Mouse (Mus musculus) CH12.LX (cell line): ENCODE results near the gene Cnp. TPM values are rescaled to one million over a fixed set of nuclear protein-coding genes. Genes with fewer than 3 reads are reported as not detected.

Source experiments
- DNase-seq: peaks from one replicate; pipeline ENCODE4 v3.0.0-alpha.2; 2013; ENCODE audit errors: extremely low read depth
- H3K27ac ChIP-seq: 2 replicates; pipeline ENCODE4 v1.5.1; 2012; ENCODE audit warnings: low read depth, mild to moderate bottlenecking, control low read depth, moderate library complexity; ENCODE audit not compliant: insufficient read depth
- H3K27me3 ChIP-seq: replicated peaks from 2 replicates; pipeline ENCODE3; 2012; ENCODE audit warnings: inconsistent platforms
- H3K36me3 ChIP-seq, 2 experiments: replicated peaks in 1 of 2; 2 replicates each; pipeline versions ENCODE3 to v1.6.1; 2012; ENCODE audit warnings: inconsistent platforms in 1 of 2, low read length in 1 of 2, mild to moderate bottlenecking in 1 of 2, mixed read lengths in 1 of 2, moderate library complexity in 1 of 2; ENCODE audit not compliant: control insufficient read depth in 1 of 2, insufficient read depth in 1 of 2
- H3K4me1 ChIP-seq, 2 experiments: 2 replicates each; pipeline ENCODE4 v1.6.1; 2012; ENCODE audit warnings: inconsistent platforms in 1 of 2, moderate library complexity in 1 of 2; ENCODE audit not compliant: insufficient read depth in 2 of 2, control insufficient read depth in 1 of 2
- H3K4me2 ChIP-seq: 2 replicates; pipeline ENCODE4 v1.6.1; 2012; ENCODE audit warnings: low read depth, mild to moderate bottlenecking, control low read depth; ENCODE audit not compliant: poor library complexity, insufficient read depth, severe bottlenecking
- H3K4me3 ChIP-seq, 3 experiments: fragments of 150-350 bp in 1 of 3; sonication (generic) in 1 of 3; replicated peaks in 1 of 3; 2 replicates each; pipeline versions ENCODE3 to v1.5.1; 2011 to 2012; ENCODE audit warnings: low read depth in 2 of 3, low read length in 2 of 3, mild to moderate bottlenecking in 2 of 3, moderate library complexity in 2 of 3, control low read depth in 1 of 3, improper control_type of control experiment in 1 of 3, inconsistent platforms in 1 of 3, mixed read lengths in 1 of 3; ENCODE audit not compliant: poor library complexity in 1 of 3
- H3K79me2 ChIP-seq: replicated peaks from 2 replicates; pipeline ENCODE4 v1.6.1; 2012; ENCODE audit warnings: mild to moderate bottlenecking, moderate library complexity; ENCODE audit not compliant: control insufficient read depth, poor library complexity, insufficient read depth, severe bottlenecking; ENCODE audit errors: extremely low read depth
- H3K9ac ChIP-seq: 2 replicates; pipeline ENCODE4 v1.6.1; 2012; ENCODE audit warnings: low read depth, mild to moderate bottlenecking, control low read depth, moderate library complexity; ENCODE audit not compliant: insufficient read depth
- H3K9me3 ChIP-seq: replicated peaks from 2 replicates; pipeline ENCODE3; 2012; ENCODE audit warnings: low read length, inconsistent platforms, mixed read lengths
- BHLHE40 ChIP-seq: IDR thresholded peaks from 2 replicates; pipeline ENCODE4 v1.6.1; 2011; ENCODE audit warnings: mild to moderate bottlenecking, low read depth, low read length, improper control_type of control experiment
- ELF1 ChIP-seq: IDR thresholded peaks from 2 replicates; pipeline ENCODE4 v1.6.1; 2014; ENCODE audit warnings: low read depth, mild to moderate bottlenecking, inconsistent platforms, low read length, improper control_type of control experiment
- EP300 ChIP-seq: IDR thresholded peaks from 2 replicates; pipeline ENCODE4 v1.6.1; 2011; ENCODE audit warnings: low read length, improper control_type of control experiment
- ETS1 ChIP-seq: conservative IDR thresholded peaks from 2 replicates; pipeline ENCODE4 v1.6.1; 2012; ENCODE audit warnings: low read depth, mild to moderate bottlenecking, inconsistent platforms, low read length, improper control_type of control experiment, moderate library complexity
- GABPA ChIP-seq: IDR thresholded peaks from 2 replicates; pipeline ENCODE4 v1.6.1; 2012; ENCODE audit warnings: low read depth, low read length, improper control_type of control experiment, inconsistent platforms; ENCODE audit not compliant: insufficient replicate concordance
- HCFC1 ChIP-seq: IDR thresholded peaks from 2 replicates; pipeline ENCODE4 v1.6.1; 2012; ENCODE audit warnings: low read depth, mild to moderate bottlenecking, inconsistent platforms, low read length, improper control_type of control experiment
- IRF4 ChIP-seq: IDR thresholded peaks from 2 replicates; pipeline ENCODE4 v1.6.1; 2014; ENCODE audit warnings: low read depth, mild to moderate bottlenecking, inconsistent platforms, low read length, improper control_type of control experiment
- JUN ChIP-seq: IDR thresholded peaks from 2 replicates; pipeline ENCODE4 v1.6.1; 2011; ENCODE audit warnings: low read depth, mild to moderate bottlenecking, low read length, improper control_type of control experiment, moderate library complexity; ENCODE audit not compliant: insufficient read depth
- JUND ChIP-seq: conservative IDR thresholded peaks from 2 replicates; pipeline ENCODE4 v1.6.1; 2011; ENCODE audit warnings: low read depth, low read length, improper control_type of control experiment
- KAT2A ChIP-seq: IDR thresholded peaks from 2 replicates; pipeline ENCODE4 v1.6.1; 2012; ENCODE audit warnings: low read length, improper control_type of control experiment, inconsistent platforms; ENCODE audit not compliant: insufficient replicate concordance
- MAFK ChIP-seq: IDR thresholded peaks from 2 replicates; pipeline ENCODE4 v1.6.1; 2011; ENCODE audit warnings: low read length, improper control_type of control experiment; ENCODE audit not compliant: insufficient replicate concordance
- MAX ChIP-seq: IDR thresholded peaks from 2 replicates; pipeline ENCODE4 v1.6.1; 2011; ENCODE audit warnings: low read length, improper control_type of control experiment
- MAZ ChIP-seq: IDR thresholded peaks from 2 replicates; pipeline ENCODE4 v1.6.1; 2012; ENCODE audit warnings: low read depth, mild to moderate bottlenecking, inconsistent platforms, low read length, improper control_type of control experiment, moderate library complexity
- MEF2A ChIP-seq: IDR thresholded peaks from 2 replicates; pipeline ENCODE4 v1.6.1; 2014; ENCODE audit warnings: low read depth, mild to moderate bottlenecking, inconsistent platforms, low read length, improper control_type of control experiment, borderline replicate concordance
- NELFE ChIP-seq: IDR thresholded peaks from 2 replicates; pipeline ENCODE4 v1.6.1; 2011; ENCODE audit warnings: low read depth, low read length, improper control_type of control experiment
- NRF1 ChIP-seq: IDR thresholded peaks from 2 replicates; pipeline ENCODE4 v1.6.1; 2014; ENCODE audit warnings: low read depth, mild to moderate bottlenecking, inconsistent platforms, low read length, improper control_type of control experiment, moderate library complexity
- POLR2A ChIP-seq: IDR thresholded peaks from 2 replicates; pipeline ENCODE4 v1.6.1; 2011; ENCODE audit warnings: low read depth, mild to moderate bottlenecking, improper control_type of control experiment, low read length
- POLR2AphosphoS2 ChIP-seq: IDR thresholded peaks from 2 replicates; pipeline ENCODE4 v1.6.1; 2011; ENCODE audit warnings: low read depth, low read length, improper control_type of control experiment
- RCOR1 ChIP-seq: conservative IDR thresholded peaks from 2 replicates; pipeline ENCODE4 v1.6.1; 2012; ENCODE audit warnings: low read depth, mild to moderate bottlenecking, inconsistent platforms, low read length, improper control_type of control experiment
- SIN3A ChIP-seq: IDR thresholded peaks from 2 replicates; pipeline ENCODE4 v1.6.1; 2012; ENCODE audit warnings: low read length, improper control_type of control experiment, inconsistent platforms
- SMC3 ChIP-seq: IDR thresholded peaks from 2 replicates; pipeline ENCODE4 v1.6.1; 2011; ENCODE audit warnings: low read depth, low read length, improper control_type of control experiment
- TBP ChIP-seq: conservative IDR thresholded peaks from 2 replicates; pipeline ENCODE4 v1.6.1; 2011; ENCODE audit warnings: low read depth, low read length, improper control_type of control experiment
- UBTF ChIP-seq: IDR thresholded peaks from 2 replicates; pipeline ENCODE4 v1.6.1; 2012; ENCODE audit warnings: low read depth, mild to moderate bottlenecking, inconsistent platforms, low read length, improper control_type of control experiment, moderate library complexity
- ZC3H11A ChIP-seq: IDR thresholded peaks from 2 replicates; pipeline ENCODE4 v1.6.1; 2012; ENCODE audit warnings: low read depth, mild to moderate bottlenecking, inconsistent platforms, low read length, improper control_type of control experiment
- ZKSCAN1 ChIP-seq: IDR thresholded peaks from 2 replicates; pipeline ENCODE4 v1.6.1; 2012; ENCODE audit warnings: low read depth, inconsistent platforms, low read length, improper control_type of control experiment, borderline replicate concordance
- dilution Hi-C: fragments of 300-500 bp; cut with MboI; formaldehyde crosslinking; loops from 2 replicates; pipeline ENCODE4 v1.14.3; 2020; ENCODE audit warnings: low sequenced_read_pairs; ENCODE audit not compliant: extremely low pct_unique_long_range_greater_than_20kb, extremely low pct_ligation_motif_present
- in situ Hi-C: fragments of 300-500 bp; cut with MboI; formaldehyde crosslinking; loops from 3 replicates; pipeline ENCODE4 v1.14.3; 2019; ENCODE audit warnings: low sequenced_read_pairs, low pct_ligation_motif_present, low pct_unique_long_range_greater_than_20kb, mixed read lengths
- polyA plus RNA-seq: library from polyadenylated mRNA; unstranded; fragments of >175 nt; gene quantifications from 2 replicates; pipeline ENCODE4 v1.2.1, GENCODE M21; 2012; ENCODE audit warnings: low read depth; ENCODE audit not compliant: insufficient read length
- total RNA-seq, 2 experiments: library from RNA; depleted of rRNA; stranded (reverse); fragments of 300-350 nt in 1 of 2; fragments of >200 nt in 1 of 2; gene quantifications; 2 replicates each; pipeline ENCODE4 v1.2.3; 2012 to 2014

Gene Cnp
- total and polyA plus RNA-seq, 3 experiments, result 77.7 to 87.8 (median 80.2) TPM

- Histone ChIP-seq H3K36me3 (peaks cover 30 to 85% of the 10 kb centered on the region in 2 experiments), H3K9ac (no peak overlapping the region), H3K79me2 (peaks cover 98% of the 10 kb centered on the region), H3K27me3 (no peaks in the 10 kb centered on the region), H3K4me1 (peaks cover 14 to 74% of the 10 kb centered on the region in 2 experiments), H3K4me3 (no peak overlapping the region), H3K4me2 (no peak overlapping the region), H3K9me3 (no peaks in the 10 kb centered on the region), H3K27ac (no peak overlapping the region)
- dilution Hi-C loops, result no loop called here
- no peak for TF ChIP-seq KAT2A
- no peak for TF ChIP-seq EP300
- TF ChIP-seq SMC3, result no peak
- no peak for TF ChIP-seq MAFK
- TF ChIP-seq JUN, result no peak
- no peak for TF ChIP-seq SIN3A
- TF ChIP-seq ETS1, result no peak
- TF ChIP-seq HCFC1, result no peak
- TF ChIP-seq MAX, result no peak
- TF ChIP-seq MEF2A, result no peak
- no peak for TF ChIP-seq POLR2AphosphoS2
- no peak for TF ChIP-seq ZKSCAN1
- no peak for TF ChIP-seq BHLHE40
- TF ChIP-seq POLR2A, result no peak
- TF ChIP-seq UBTF, result no peak
- no peak for TF ChIP-seq ZC3H11A
- in situ Hi-C loops, result no loop called here
- DNase-seq, result no peak
These were observed 29.8 kb downstream of the Cnp start for GRCm38 (mm10) chr11:100604321-100605005.

DNA sequence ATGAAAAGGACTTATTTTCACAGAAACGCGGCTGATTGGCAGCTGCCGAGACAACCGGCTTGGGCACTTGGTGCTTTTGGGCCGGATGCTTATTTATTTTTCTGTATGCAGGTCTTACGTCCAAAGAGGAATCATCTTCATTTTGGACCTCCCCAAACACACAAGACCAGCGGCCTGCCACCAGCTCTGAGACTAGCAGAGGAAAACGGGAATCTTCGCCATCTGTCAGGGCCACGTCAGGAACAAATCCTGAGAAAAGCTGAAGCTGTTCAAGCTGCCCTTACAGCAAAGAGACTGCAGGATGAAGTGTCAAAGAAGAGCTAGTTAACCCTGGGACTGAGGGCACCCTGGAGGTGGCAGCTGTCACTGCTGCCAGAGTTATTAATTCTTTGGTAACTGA, 30.7 kb downstream of the Cnp start:
- no peak overlapping the region for H3K4me2 ChIP-seq
- TF ChIP-seq KAT2A (no peak), TBP (no peak), SMC3 (no peak), NRF1 (no peak), IRF4 (no peak), RCOR1 (no peak), MAZ (no peak), GABPA (no peak), ELF1 (no peak), HCFC1 (no peak), NELFE (no peak), JUND (no peak)
- dilution Hi-C loops (no loop called here), in situ Hi-C loops (no loop called here)
- DNase-seq, result no peak
- H3K9ac ChIP-seq, result no peak overlapping the region
- H3K36me3 ChIP-seq, result peaks cover 22 to 79% of the 10 kb centered on the region in 2 experiments
- no peak overlapping the region for H3K4me3 ChIP-seq
- no peaks in the 10 kb centered on the region for H3K9me3 ChIP-seq
- H3K79me2 ChIP-seq, result peaks cover 98% of the 10 kb centered on the region
- H3K4me1 ChIP-seq, result peaks cover 11 to 74% of the 10 kb centered on the region in 2 experiments
- H3K27ac ChIP-seq, result no peak overlapping the region
- no peaks in the 10 kb centered on the region for H3K27me3 ChIP-seq
